Mouse (Mus musculus) midbrain, embryonic 15.5 days (tissue): Measurements from ENCODE around the gene Traf3ip1. TPM values are rescaled to one million over a fixed set of nuclear protein-coding genes. Genes with fewer than 3 reads are reported as not detected.
"Not testable (repeated sequence)": the region's sequence is repeated elsewhere in the genome, so short reads cannot be mapped to it uniquely, and the experiment has no call there.

Source experiments
- ATAC-seq: fragments of 200-750 bp; cut with Nextera tagmentation; replicated peaks from 2 replicates; pipeline ENCODE4 v1.8.0; 2017; ENCODE audit warnings: moderate TSS enrichment
- H3K27ac ChIP-seq: fragments of 300-500 bp; sonication (generic); 2 replicates; pipeline ENCODE4 v1.5.1; 2015; ENCODE audit warnings: mild to moderate bottlenecking, inconsistent platforms
- H3K27me3 ChIP-seq: fragments of 300-500 bp; sonication (generic); replicated peaks from 2 replicates; pipeline ENCODE4 v1.6.1; 2015; ENCODE audit warnings: inconsistent platforms
- H3K36me3 ChIP-seq: fragments of 300-500 bp; sonication (generic); replicated peaks from 2 replicates; pipeline ENCODE4 v1.6.1; 2015; ENCODE audit warnings: inconsistent platforms
- H3K4me1 ChIP-seq: fragments of 300-500 bp; sonication (generic); 2 replicates; pipeline ENCODE4 v1.6.1; 2015; ENCODE audit warnings: inconsistent platforms
- H3K4me2 ChIP-seq: fragments of 300-500 bp; sonication (generic); 2 replicates; pipeline ENCODE4 v1.6.1; 2015; ENCODE audit warnings: inconsistent platforms, mild to moderate bottlenecking, moderate library complexity
- H3K4me3 ChIP-seq: fragments of 300-500 bp; sonication (generic); 2 replicates; pipeline ENCODE4 v1.5.1; 2015; ENCODE audit warnings: mild to moderate bottlenecking, inconsistent platforms
- H3K9ac ChIP-seq: fragments of 300-500 bp; sonication (generic); 2 replicates; pipeline ENCODE4 v1.6.1; 2015; ENCODE audit warnings: mild to moderate bottlenecking, inconsistent platforms
- H3K9me3 ChIP-seq: fragments of 300-500 bp; sonication (generic); 2 replicates; pipeline ENCODE4 v1.6.1; 2016; ENCODE audit warnings: inconsistent platforms
- WGBS: fragments of 180-500 bp; shearing (Covaris S2); methylation state at CpG from one replicate; pipeline ENCODE4 v1.1.7; 2015; ENCODE audit warnings: mixed read lengths; 5-methylcytosine and 5-hydroxymethylcytosine counted together
- polyA plus RNA-seq: library from polyadenylated mRNA; unstranded; fragments of >200 nt; fragmentation: Nextera tagmentation; extraction: Ambion mirVana; gene quantifications from 2 replicates; pipeline ENCODE4 v1.2.1, GENCODE M21; 2015

Gene Traf3ip1
- polyA plus RNA-seq, 1 experiment from 2014 or later: 11.4 TPM

DNA sequence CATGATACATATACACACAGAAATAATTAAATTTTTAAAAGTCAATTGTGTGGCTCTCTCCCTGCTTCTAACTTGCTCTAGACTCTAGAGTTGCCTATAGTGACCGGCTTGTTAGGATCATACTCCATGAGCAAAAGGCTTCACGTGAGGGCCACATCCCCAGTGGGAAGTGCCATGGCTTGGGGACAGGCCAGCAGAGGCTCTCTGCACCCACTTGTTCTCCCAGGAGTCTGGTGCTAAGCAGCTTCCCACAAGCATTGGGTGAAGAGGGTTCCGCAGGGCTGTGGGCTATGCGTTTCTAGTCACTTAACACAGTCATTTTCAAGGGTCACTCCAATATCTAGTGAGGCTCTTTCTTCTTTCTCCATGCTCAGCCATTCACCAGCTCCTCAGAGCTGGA is 37.3 kb upstream of the Traf3ip1 start:
- peaks cover 50% of the 10 kb centered on the region for H3K4me1 ChIP-seq
- 83% methylated on average over 4 of the region's 4 CpGs for WGBS
- H3K9ac ChIP-seq: no peak overlapping the region
- ATAC-seq: no peak
- no peaks in the 10 kb centered on the region for H3K36me3 ChIP-seq
- no peaks in the 10 kb centered on the region for H3K9me3 ChIP-seq
- no peaks in the 10 kb centered on the region for H3K27me3 ChIP-seq
- H3K4me2 ChIP-seq: no peak overlapping the region
- H3K4me3 ChIP-seq: no peak overlapping the region
- no peak overlapping the region for H3K27ac ChIP-seq

DNA sequence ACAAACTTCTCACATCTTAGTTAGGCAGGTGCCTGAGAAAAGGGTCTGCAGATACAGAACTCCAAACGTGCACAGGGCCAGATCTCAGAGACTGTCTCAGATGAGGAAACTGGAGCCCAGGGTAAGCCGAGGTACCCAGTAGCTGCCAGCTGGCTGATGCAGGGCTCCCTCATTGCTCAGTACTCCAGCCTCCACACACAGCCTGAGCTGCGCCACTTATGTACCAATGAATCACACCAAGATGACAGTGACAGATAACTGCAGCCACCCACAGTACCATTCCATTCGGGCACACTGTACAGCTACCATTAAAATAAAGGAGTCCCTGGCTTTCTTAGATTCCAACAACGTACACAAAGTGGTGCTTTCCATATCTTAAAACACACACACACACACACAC is 36.7 kb upstream of the Traf3ip1 start:
- H3K4me1 ChIP-seq: peaks cover 50% of the 10 kb centered on the region
- no peaks in the 10 kb centered on the region for H3K9me3 ChIP-seq
- peak overlapping the region; percentile 82; the same call in 1 of the 2 replicates for H3K4me2 ChIP-seq
- no peaks in the 10 kb centered on the region for H3K36me3 ChIP-seq
- H3K27ac ChIP-seq: no peak overlapping the region
- 78% methylated on average over 5 of the region's 5 CpGs for WGBS
- no peak overlapping the region for H3K9ac ChIP-seq
- no peaks in the 10 kb centered on the region for H3K27me3 ChIP-seq
- ATAC-seq: no peak
- no peak overlapping the region for H3K4me3 ChIP-seq

DNA sequence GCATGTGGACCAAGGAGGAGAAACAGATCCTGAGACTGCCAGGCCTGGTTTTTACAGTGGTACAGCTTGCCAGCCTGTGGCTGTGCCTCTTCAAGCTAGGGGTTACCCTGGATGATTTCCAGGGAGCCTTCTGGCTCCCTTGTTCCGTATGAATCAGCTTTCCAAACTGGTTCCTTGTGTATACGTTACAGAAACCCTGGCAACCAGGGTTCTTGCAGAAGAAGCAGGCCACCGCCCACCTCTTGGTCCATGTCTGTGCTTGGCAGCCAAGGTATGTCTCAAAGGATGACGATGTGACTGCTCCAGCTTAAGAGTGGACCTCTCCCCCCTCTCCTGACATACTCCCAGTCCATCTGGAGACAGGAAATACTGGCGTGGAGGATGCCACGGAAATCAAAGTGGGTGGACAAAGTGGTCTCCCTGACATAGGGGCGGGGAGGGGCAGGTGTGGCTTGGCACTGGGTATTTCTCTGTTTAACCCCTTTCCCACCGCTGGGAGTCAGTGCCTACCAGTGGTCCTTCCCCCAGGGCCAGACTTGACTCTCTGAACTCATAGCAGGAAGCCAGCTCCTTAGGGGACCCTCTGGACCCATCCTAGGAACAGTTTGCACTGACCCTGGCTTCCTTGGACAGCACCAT is 36.1 kb upstream of the Traf3ip1 start:
- peak overlapping the region; percentile 95 for H3K4me3 ChIP-seq
- peak overlapping the region; percentile 82 for H3K4me2 ChIP-seq
- peaks cover 50% of the 10 kb centered on the region for H3K4me1 ChIP-seq
- peak; percentile 8 for ATAC-seq
- WGBS: 17% methylated on average over 8 of the region's 8 CpGs
- peak overlapping the region; percentile 82; the same call in 1 of the 2 replicates for H3K27ac ChIP-seq
- H3K27me3 ChIP-seq: no peaks in the 10 kb centered on the region
- no peaks in the 10 kb centered on the region for H3K36me3 ChIP-seq
- H3K9ac ChIP-seq: peak overlapping the region; percentile 67
- H3K9me3 ChIP-seq: no peaks in the 10 kb centered on the region

DNA sequence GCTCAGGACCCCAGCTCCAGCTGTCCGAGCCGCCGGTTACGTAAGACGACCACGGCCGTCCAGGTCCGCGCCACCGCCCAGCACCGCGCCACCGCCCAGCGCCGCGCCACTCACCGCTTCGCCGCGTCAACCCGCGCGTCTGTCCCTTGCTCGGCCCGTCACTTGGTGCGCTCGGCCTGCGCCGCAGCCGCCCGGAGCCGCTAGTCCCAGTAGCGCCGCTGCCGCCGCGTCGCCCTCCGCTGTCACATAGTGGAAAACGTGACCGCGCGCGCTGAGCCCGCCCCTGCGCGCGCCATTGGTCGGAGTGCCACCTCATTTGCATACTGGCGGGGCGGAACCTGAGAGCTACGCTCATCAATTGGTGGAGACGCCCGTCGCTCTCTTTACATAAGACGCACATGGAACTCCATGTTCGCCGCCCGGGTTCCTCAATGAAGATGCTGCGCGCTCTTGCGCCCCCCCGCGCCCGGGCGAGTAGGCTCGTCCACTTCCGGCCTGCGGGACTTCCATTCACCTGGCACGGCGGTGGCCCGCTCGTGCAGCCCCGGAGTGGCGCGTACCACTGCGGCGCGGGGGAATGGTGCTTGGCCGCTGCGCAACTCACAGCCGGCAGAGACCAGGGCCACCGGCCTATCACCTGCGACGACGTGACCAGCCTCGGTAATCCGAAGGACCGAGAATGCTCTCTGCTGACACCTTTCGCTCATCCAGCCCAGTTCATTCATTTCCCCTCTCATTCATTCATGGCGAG is 35.2 kb upstream of the Traf3ip1 start, which contains the start of gene Per2:
Gene Per2, minus strand, starts transcription at position 266 of the 751 bp plus-strand sequence.
- Histone ChIP-seq H3K4me3 (peak within 1 kb of the TSS; percentile 95), H3K4me2 (peak within 1 kb of the TSS; percentile 82), H3K9me3 (no peaks in the 10 kb centered on the region), H3K4me1 (peaks cover 50% of the 10 kb centered on the region), H3K9ac (peak within 1 kb of the TSS; percentile 67), H3K27me3 (no peaks in the 10 kb centered on the region), H3K27ac (peak within 1 kb of the TSS; percentile 84), H3K36me3 (no peaks in the 10 kb centered on the region)
- ATAC-seq: peak; percentile 98
- WGBS: under 1% methylated on average over 91 of the region's 91 CpGs

DNA sequence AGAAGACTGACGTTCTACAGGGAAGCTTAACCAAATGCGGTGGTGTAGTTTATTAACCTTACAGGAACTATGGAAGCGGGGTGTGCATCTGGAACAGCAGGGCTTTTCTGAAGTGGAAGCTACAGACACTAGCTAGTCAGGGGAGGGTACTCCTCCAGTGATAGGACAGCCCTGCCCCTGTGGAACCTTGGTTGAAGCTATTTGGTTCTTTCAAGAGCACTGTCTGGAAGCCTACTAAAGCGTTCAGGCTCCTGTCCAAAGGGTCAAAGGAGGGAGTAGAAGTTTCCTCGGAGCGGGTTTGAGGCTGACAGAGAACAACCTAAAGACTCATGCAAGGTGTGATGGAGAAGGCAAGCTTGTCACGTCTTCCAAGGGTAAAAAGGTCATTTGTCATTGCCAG is 34.4 kb upstream of the Traf3ip1 start:
- no peak for ATAC-seq
- H3K9ac ChIP-seq: peak overlapping the region; percentile 50; the same call in 1 of the 2 replicates
- peak overlapping the region; percentile 95 for H3K4me3 ChIP-seq
- H3K27ac ChIP-seq: peak overlapping the region; percentile 84
- H3K4me1 ChIP-seq: peaks cover 48% of the 10 kb centered on the region
- WGBS: 44% methylated on average over 7 of the region's 7 CpGs
- no peaks in the 10 kb centered on the region for H3K27me3 ChIP-seq
- peak overlapping the region; percentile 82 for H3K4me2 ChIP-seq
- no peaks in the 10 kb centered on the region for H3K9me3 ChIP-seq
- H3K36me3 ChIP-seq: no peaks in the 10 kb centered on the region

- Histone ChIP-seq H3K9ac (no peak overlapping the region), H3K4me2 (no peak overlapping the region), H3K27ac (no peak overlapping the region), H3K36me3 (no peaks in the 10 kb centered on the region), H3K27me3 (no peaks in the 10 kb centered on the region), H3K4me3 (no peak overlapping the region), H3K4me1 (peaks cover 43% of the 10 kb centered on the region), H3K9me3 (no peaks in the 10 kb centered on the region)
- no peak for ATAC-seq
- WGBS: 41% methylated on average over 4 of the region's 4 CpGs
These were observed 33.9 kb upstream of the Traf3ip1 start for GRCm38 (mm10) chr1:91460564-91460963.

- ATAC-seq: no peak
- H3K4me3 ChIP-seq: no peak overlapping the region
- H3K27me3 ChIP-seq: no peaks in the 10 kb centered on the region
- no peak overlapping the region for H3K27ac ChIP-seq
- H3K4me1 ChIP-seq: peaks cover 15% of the 10 kb centered on the region
- H3K9ac ChIP-seq: no peak overlapping the region
- 88% methylated on average over 13 of the region's 13 CpGs for WGBS
- no peak overlapping the region for H3K4me2 ChIP-seq
- H3K36me3 ChIP-seq: no peaks in the 10 kb centered on the region
- H3K9me3 ChIP-seq: no peaks in the 10 kb centered on the region
These were observed 31.0 kb upstream of the Traf3ip1 start for GRCm38 (mm10) chr1:91463336-91463995.

GRCm38 (mm10) chr1:91464436-91464835 is 30.0 kb upstream of the Traf3ip1 start:
- Histone ChIP-seq H3K9me3 (no peaks in the 10 kb centered on the region), H3K9ac (no peak overlapping the region), H3K4me2 (no peak overlapping the region), H3K4me3 (no peak overlapping the region), H3K4me1 (peaks cover 10% of the 10 kb centered on the region), H3K36me3 (no peaks in the 10 kb centered on the region), H3K27me3 (no peaks in the 10 kb centered on the region), H3K27ac (no peak overlapping the region)
- no peak for ATAC-seq
- 49% methylated on average over 5 of the region's 5 CpGs for WGBS

DNA sequence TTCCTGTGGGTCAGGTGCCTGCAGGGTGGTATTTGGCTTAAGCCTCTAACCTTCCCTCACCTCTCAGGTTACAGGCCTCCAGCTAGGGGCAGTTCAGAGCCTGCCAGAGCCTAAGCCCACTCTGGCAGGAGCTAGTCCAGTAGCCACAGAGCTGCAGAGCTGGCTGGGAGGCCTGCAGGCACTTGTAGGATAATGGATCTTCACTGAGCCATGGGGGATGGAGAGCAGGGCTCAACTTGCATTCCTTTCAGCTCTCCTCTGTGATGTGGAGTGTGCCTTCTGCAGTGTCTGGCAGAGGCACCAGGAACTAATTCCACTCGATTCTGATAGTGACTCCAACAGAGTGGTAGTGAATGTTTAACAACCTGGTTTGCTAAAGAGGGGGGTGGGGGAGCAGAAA is 29.2 kb upstream of the Traf3ip1 start:
- no peak for ATAC-seq
- 14% methylated on average over 1 of the region's 1 CpGs for WGBS
- no peaks in the 10 kb centered on the region for H3K27me3 ChIP-seq
- H3K4me3 ChIP-seq: no peak overlapping the region
- H3K9ac ChIP-seq: no peak overlapping the region
- H3K27ac ChIP-seq: no peak overlapping the region
- no peaks in the 10 kb centered on the region for H3K36me3 ChIP-seq
- no peaks in the 10 kb centered on the region for H3K9me3 ChIP-seq
- H3K4me1 ChIP-seq: peaks cover 4% of the 10 kb centered on the region; the same call in 1 of the 2 replicates
- H3K4me2 ChIP-seq: no peak overlapping the region

DNA sequence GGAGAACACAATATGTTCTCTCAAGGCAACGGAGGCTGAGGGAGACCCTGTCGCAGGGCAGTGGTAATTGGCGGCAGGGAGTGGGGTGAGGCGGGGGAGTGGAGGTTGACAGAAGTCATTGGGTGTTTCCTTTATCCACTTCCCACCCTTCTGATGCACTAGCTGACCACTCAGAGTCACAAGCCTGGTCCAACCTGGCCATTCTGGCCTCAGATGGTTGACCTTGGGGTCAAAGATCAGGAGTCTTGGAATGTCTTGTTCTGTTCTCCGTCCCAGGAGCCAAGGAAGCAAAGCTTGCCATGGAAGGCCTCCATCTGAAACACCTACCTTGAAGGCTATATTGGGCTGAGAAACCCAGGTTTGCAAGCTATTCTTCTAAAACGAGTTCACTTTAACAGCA is 28.3 kb upstream of the Traf3ip1 start:
- Histone ChIP-seq H3K4me3 (no peak overlapping the region), H3K27me3 (no peaks in the 10 kb centered on the region), H3K9me3 (no peaks in the 10 kb centered on the region), H3K36me3 (no peaks in the 10 kb centered on the region), H3K4me2 (no peak overlapping the region), H3K27ac (no peak overlapping the region), H3K4me1 (no peaks in the 10 kb centered on the region), H3K9ac (no peak overlapping the region)
- ATAC-seq: no peak
- WGBS: 96% methylated on average over 6 of the region's 6 CpGs

DNA sequence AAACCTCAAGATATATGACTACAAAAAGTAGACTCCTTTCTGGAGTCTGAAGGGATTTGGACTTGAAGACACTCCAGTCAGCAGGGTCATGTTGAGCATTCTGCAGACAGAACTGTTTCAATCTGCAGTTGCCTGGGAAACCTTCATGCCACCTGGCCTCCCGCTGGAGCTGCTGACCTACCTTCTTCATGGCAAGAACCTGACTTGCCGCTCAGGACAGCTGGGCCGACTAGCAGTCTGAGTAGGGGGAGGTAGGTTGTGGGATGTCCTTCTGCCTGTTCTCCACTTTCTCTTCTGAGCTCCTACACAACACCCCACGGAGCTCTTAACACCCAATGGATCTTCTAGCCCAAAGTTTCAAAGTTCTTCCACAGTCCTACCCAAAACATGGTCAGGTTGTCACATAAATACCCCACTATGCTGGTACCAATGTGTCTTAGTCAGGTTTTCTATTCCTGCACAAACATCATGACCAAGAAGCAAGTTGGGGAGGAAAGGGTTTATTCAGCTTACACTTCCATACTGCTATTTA is 24.5 kb upstream of the Traf3ip1 start:
- Histone ChIP-seq H3K27ac (no peak overlapping the region), H3K4me2 (no peak overlapping the region), H3K4me1 (no peaks in the 10 kb centered on the region), H3K9ac (no peak overlapping the region), H3K36me3 (no peaks in the 10 kb centered on the region), H3K4me3 (no peak overlapping the region), H3K27me3 (no peaks in the 10 kb centered on the region), H3K9me3 (no peaks in the 10 kb centered on the region)
- ATAC-seq: no peak
- 85% methylated on average over 4 of the region's 4 CpGs for WGBS

DNA sequence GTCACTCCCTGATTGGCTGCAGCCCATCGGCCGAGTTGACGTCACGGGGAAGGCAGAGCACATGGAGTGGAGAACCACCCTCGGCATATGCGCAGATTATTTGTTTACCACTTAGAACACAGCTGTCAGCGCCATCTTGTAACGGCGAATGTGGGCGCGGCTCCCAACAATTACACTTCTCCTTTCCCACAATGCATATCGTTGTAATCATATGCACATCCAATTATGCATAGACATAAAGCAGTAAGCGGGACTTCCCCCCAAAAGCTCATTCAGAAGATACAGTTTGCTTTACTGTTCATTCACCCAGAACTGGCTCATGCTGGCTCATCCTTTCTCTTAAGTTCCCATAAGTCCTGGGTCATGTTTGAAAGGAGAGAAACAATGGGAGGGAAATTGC is 16.3 kb upstream of the Traf3ip1 start:
- H3K9ac ChIP-seq, ATAC-seq: not testable (repeated sequence)
- 93% methylated on average over 13 of the region's 13 CpGs for WGBS

More for the DNA sequence above, 16.3 kb upstream of the Traf3ip1 start:
- not testable (repeated sequence) for H3K9me3 ChIP-seq, H3K36me3 ChIP-seq, H3K27ac ChIP-seq, H3K27me3 ChIP-seq, H3K4me3 ChIP-seq, H3K4me1 ChIP-seq, H3K4me2 ChIP-seq
